In genomic region chr12:76266875-76267274, GRCm38 (mm10) we compare ENCODE assay signal across 9 mouse cellular contexts. TPM values are rescaled to one million over a fixed set of nuclear protein-coding genes. Genes with fewer than 3 reads are reported as not detected.
A peak's percentile ranks its signal among the peaks of the same experiment; 100 is the strongest.
DNase-seq lines count a peak whose midpoint lies in the region; ATAC-seq and TF ChIP-seq lines count a peak whose summit lies in the region.
"Had no signal": no experiment of that assay in that cellular context is flagged by ENCODE, and none has a peak within 500 bp of the region (broad histone marks: within the 10 kb centered on the region; RNA-seq: fewer than 3 reads in every experiment).

No protein-coding gene starts in this region.

- 51% methylated on average over 9 of the region's 9 CpGs for WGBS in forebrain, postnatal 0 days

- no peak overlapping the region for H3K4me3 ChIP-seq in layer of hippocampus, adult 2 months
- no peak overlapping the region for H3K4me3 ChIP-seq in forebrain, postnatal 0 days (ENCODE audit: low read depth, low read length)

- peak; percentile 69 for ATAC-seq in forebrain, postnatal 0 days

- H3K36me3 ChIP-seq in forebrain, postnatal 0 days (ENCODE audit: insufficient read depth) = peaks cover 5% of the 10 kb centered on the region; the same call in 1 of the 2 replicates

- H3K9me3 ChIP-seq in forebrain, postnatal 0 days (ENCODE audit: low read length) = no peaks in the 10 kb centered on the region

- no peak overlapping the region for H3K4me2 ChIP-seq in forebrain, postnatal 0 days (ENCODE audit: low read depth)

- no peaks in the 10 kb centered on the region for H3K27me3 ChIP-seq in forebrain, postnatal 0 days (ENCODE audit: insufficient read depth, low read length)

- DNase-seq in adrenal gland, adult 2 months = peak; percentile 43
- DNase-seq in adrenal gland, adult 8-10 months = no peak
- DNase-seq in layer of hippocampus, adult 2 months (ENCODE audit: low spot score in 2 of 2) = peak; percentile 50 to 66
- no peak for DNase-seq in layer of hippocampus, postnatal 36 days
- peak; percentile 90 for DNase-seq in ZHBTc4 (ENCODE audit: low read depth, low spot score)
- peak; percentile 81 for DNase-seq in forebrain, postnatal 0 days
- peak; percentile 79 for DNase-seq in lung, postnatal 36 days
- no peak for DNase-seq in neural tube, embryonic 10.5 days (ENCODE audit: extremely low spot score, low spot score)

- TF ChIP-seq CTCF in layer of hippocampus, adult 2 months (conservative IDR thresholded peaks at IDR 0.05) = peak; percentile 82
- peak; percentile 84 for TF ChIP-seq CTCF in forebrain, postnatal 0 days (IDR thresholded peaks at IDR 0.05; ENCODE audit: low read depth)

- no peak overlapping the region for H3K9ac ChIP-seq in forebrain, postnatal 0 days

- peak overlapping the region; percentile 40; the same call in 1 of the 2 replicates for H3K27ac ChIP-seq in layer of hippocampus, adult 2 months
- no peak overlapping the region for H3K27ac ChIP-seq in forebrain, postnatal 0 days (ENCODE audit: low read depth, low read length)

- H3K4me1 ChIP-seq in forebrain, postnatal 0 days (ENCODE audit: insufficient read depth) = peaks cover 5% of the 10 kb centered on the region; the same call in 1 of the 2 replicates

RNA-seq across cellular contexts. Expression of gene Mthfd1, which starts 11.8 kb away (rescaled TPM):
- 10 to 100 TPM; 41.8 to 49.4 TPM for total RNA-seq in adrenal gland, adult 2 months (2021)
- 16.0 and 18.1 TPM in 2 replicates for polyA plus RNA-seq in adrenal gland, adult 2 months (2012; rRNA removed)
- total RNA-seq in adrenal gland, adult 8-10 months (2022) = 10 to 100 TPM; 42.3 to 50.6 (median 43.3) TPM
- 10 to 100 TPM; 42.6 to 47.5 TPM for total RNA-seq in layer of hippocampus, adult 2 months (2021)
- 10 to 100 TPM; 46.1 to 47.3 TPM for total RNA-seq in layer of hippocampus, postnatal 36 days (2021)
- 22.8 and 26.2 TPM in 2 replicates for total RNA-seq in forebrain, postnatal 0 days (2014; rRNA removed)
- polyA plus RNA-seq in forebrain, postnatal 0 days (2015; fragmentation: Nextera tagmentation; extraction: Ambion mirVana) = 19.1 and 25.2 TPM in 2 replicates

RNA-seq across cellular contexts. Expression of gene Tex21, which starts 20.3 kb away (rescaled TPM):
- not detected for total RNA-seq in adrenal gland, adult 2 months (2021)
- polyA plus RNA-seq in adrenal gland, adult 2 months (2012; rRNA removed) = not detected in 2 replicates
- total RNA-seq in adrenal gland, adult 8-10 months (2022) = not detected
- not detected for total RNA-seq in layer of hippocampus, adult 2 months (2021)
- total RNA-seq in layer of hippocampus, postnatal 36 days (2021) = not detected
- not detected in 2 replicates for total RNA-seq in forebrain, postnatal 0 days (2014; rRNA removed)
- polyA plus RNA-seq in forebrain, postnatal 0 days (2015; fragmentation: Nextera tagmentation; extraction: Ambion mirVana) = not detected in 2 replicates
- polyA plus RNA-seq: C2C12 had no signal

RNA-seq across cellular contexts. Expression of gene Akap5, which starts 57.8 kb away (rescaled TPM):
- under 1 TPM; 0.29 to 0.76 TPM for total RNA-seq in adrenal gland, adult 2 months (2021)
- polyA plus RNA-seq in adrenal gland, adult 2 months (2012; rRNA removed) = 0.07 TPM in 2 replicates
- 1 to 10 TPM in 1 of 4 experiments, under 1 TPM in 3; 0.35 to 1.1 (median 0.63) TPM for total RNA-seq in adrenal gland, adult 8-10 months (2022)
- 10 to 100 TPM; 61.5 to 63.0 TPM for total RNA-seq in layer of hippocampus, adult 2 months (2021)
- total RNA-seq in layer of hippocampus, postnatal 36 days (2021) = 10 to 100 TPM; 56.5 to 58.3 TPM
- 18.9 and 24.7 TPM in 2 replicates for total RNA-seq in forebrain, postnatal 0 days (2014; rRNA removed)
- polyA plus RNA-seq in forebrain, postnatal 0 days (2015; fragmentation: Nextera tagmentation; extraction: Ambion mirVana) = 5.3 and 11.0 TPM in 2 replicates

Comparison
In these comparisons a context has a peak if more than half of its experiments do, and no peak if none do; other contexts are left out.
1. DNase-seq: peak in adrenal gland, adult 2 months (single experiment), layer of hippocampus, adult 2 months (2 of 2), ZHBTc4 (single experiment), forebrain, postnatal 0 days (single experiment) and lung, postnatal 36 days (single experiment); none in adrenal gland, adult 8-10 months (single experiment), layer of hippocampus, postnatal 36 days (0 of 2) and neural tube, embryonic 10.5 days (single experiment).